Comparison of ENCODE assay signal across 8 mouse cellular contexts in the genomic region with DNA sequence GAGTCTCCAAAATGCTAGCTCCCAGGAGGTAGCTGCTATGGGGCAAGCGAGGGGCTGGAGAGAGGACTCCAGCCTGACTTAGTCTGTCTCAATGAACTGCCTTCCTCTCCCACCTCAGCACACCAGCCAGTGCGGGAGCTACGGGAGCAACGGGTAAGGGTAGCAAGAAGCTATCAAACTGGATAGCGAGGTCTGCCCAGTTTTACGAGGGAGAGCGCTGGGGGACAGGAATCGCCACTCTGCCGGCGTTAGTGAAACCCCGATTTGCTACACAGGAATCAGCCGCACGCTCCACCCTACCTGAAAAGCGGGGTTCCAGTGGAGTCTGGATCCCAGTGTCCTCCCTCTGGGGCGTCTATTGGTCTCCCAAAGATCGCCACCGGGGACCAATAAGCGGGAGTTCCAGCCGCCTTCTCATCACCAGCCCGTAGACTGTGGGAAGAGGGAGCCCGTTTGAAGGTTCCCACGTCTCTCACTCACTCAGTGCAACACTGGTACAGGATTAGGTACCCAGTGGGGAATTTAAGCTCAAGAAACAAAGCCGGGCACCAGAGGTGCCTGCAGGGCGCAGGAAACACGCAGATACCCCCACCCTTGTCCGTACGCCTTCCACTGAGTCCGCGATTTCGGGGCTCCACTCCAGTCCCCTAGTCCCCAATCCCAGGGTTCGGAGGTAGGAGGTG. TPM values are rescaled to one million over a fixed set of nuclear protein-coding genes. Genes with fewer than 3 reads are reported as not detected.
A peak's percentile ranks its signal among the peaks of the same experiment; 100 is the strongest.
DNase-seq lines count a peak whose midpoint lies in the region; ATAC-seq and TF ChIP-seq lines count a peak whose summit lies in the region.

No protein-coding gene starts in this region.

- H3K4me2 ChIP-seq in forebrain, embryonic 15.5 days (replicated peaks): peak overlapping the region; percentile 95
- H3K4me2 ChIP-seq in limb, embryonic 15.5 days: peak overlapping the region; percentile 87
- H3K4me2 ChIP-seq in stomach, embryonic 14.5 days (replicated peaks; ENCODE audit: low read depth, low read length): peak overlapping the region; percentile 99

- no peak for DNase-seq in kidney, adult 2 months
- no peak for DNase-seq in kidney, adult 11 months
- DNase-seq in left cerebral cortex, postnatal 10 days (ENCODE audit: extremely low spot score in 1 of 2, low spot score in 2 of 2): no peak
- no peak for DNase-seq in layer of hippocampus, adult 9-10 months (ENCODE audit: low spot score)

- no peaks in the 10 kb centered on the region for H3K4me1 ChIP-seq in kidney, adult 2 months (ENCODE audit: control insufficient read depth, insufficient read depth, low read length)
- H3K4me1 ChIP-seq in bone marrow macrophage, adult 2 months (ENCODE audit: control insufficient read depth, insufficient read depth, low read length): no peaks in the 10 kb centered on the region
- peaks cover 7% of the 10 kb centered on the region for H3K4me1 ChIP-seq in forebrain, embryonic 15.5 days
- peaks cover 14% of the 10 kb centered on the region for H3K4me1 ChIP-seq in limb, embryonic 15.5 days
- no peaks in the 10 kb centered on the region for H3K4me1 ChIP-seq in stomach, embryonic 14.5 days (ENCODE audit: control insufficient read depth, insufficient read depth, low read length)

- H3K4me3 ChIP-seq in kidney, adult 2 months (ENCODE audit: insufficient read depth, low read depth, low read length): 0 out of 2 replicates have a peak overlapping the region, but pooled peaks have one; percentile 10
- peak overlapping the region; percentile 44 for H3K4me3 ChIP-seq in bone marrow macrophage, adult 2 months (ENCODE audit: insufficient read depth, low read length)
- H3K4me3 ChIP-seq in forebrain, embryonic 15.5 days: peak overlapping the region; percentile 51
- H3K4me3 ChIP-seq in limb, embryonic 15.5 days: peak overlapping the region; percentile 48
- H3K4me3 ChIP-seq in stomach, embryonic 14.5 days (ENCODE audit: low read depth, low read length): peak overlapping the region; percentile 45

- H3K27me3 ChIP-seq in kidney, adult 2 months (replicated peaks; ENCODE audit: control insufficient read depth, insufficient read depth, low read length): 0 out of 2 replicates have a peak, but pooled peaks cover 2% of the 10 kb centered on the region
- peaks cover 3% of the 10 kb centered on the region; the same call in 1 of the 2 replicates for H3K27me3 ChIP-seq in forebrain, embryonic 15.5 days
- peaks cover 13% of the 10 kb centered on the region for H3K27me3 ChIP-seq in limb, embryonic 15.5 days
- H3K27me3 ChIP-seq in stomach, embryonic 14.5 days (ENCODE audit: control insufficient read depth, insufficient read depth, low read length): peaks cover 3% of the 10 kb centered on the region; the same call in 1 of the 2 replicates

- no peaks in the 10 kb centered on the region for H3K36me3 ChIP-seq in kidney, adult 2 months (ENCODE audit: control insufficient read depth, insufficient read depth, low read length)
- no peaks in the 10 kb centered on the region for H3K36me3 ChIP-seq in forebrain, embryonic 15.5 days
- no peaks in the 10 kb centered on the region for H3K36me3 ChIP-seq in limb, embryonic 15.5 days
- H3K36me3 ChIP-seq in stomach, embryonic 14.5 days (ENCODE audit: control insufficient read depth, insufficient read depth, low read length): no peaks in the 10 kb centered on the region

- peak overlapping the region; percentile 58 for H3K9ac ChIP-seq in forebrain, embryonic 15.5 days (replicated peaks)
- H3K9ac ChIP-seq in limb, embryonic 15.5 days: peak overlapping the region; percentile 18; the same call in 1 of the 2 replicates
- 0 out of 2 replicates have a peak overlapping the region, but pooled peaks have one; percentile 21 for H3K9ac ChIP-seq in stomach, embryonic 14.5 days (replicated peaks; ENCODE audit: low read depth, low read length)

- WGBS in kidney, adult 2 months: 2% methylated on average over 31 of the region's 31 CpGs
- WGBS in forebrain, embryonic 15.5 days: under 1% methylated on average over 31 of the region's 31 CpGs
- WGBS in limb, embryonic 15.5 days: under 1% methylated on average over 31 of the region's 31 CpGs
- WGBS in stomach, embryonic 14.5 days: under 1% methylated on average over 31 of the region's 31 CpGs

- no peak overlapping the region for H3K27ac ChIP-seq in kidney, adult 2 months (ENCODE audit: insufficient read depth, low read depth, low read length)
- H3K27ac ChIP-seq in bone marrow macrophage, adult 2 months (ENCODE audit: insufficient read depth, low read depth, low read length): no peak overlapping the region
- H3K27ac ChIP-seq in forebrain, embryonic 15.5 days (replicated peaks): no peak overlapping the region
- H3K27ac ChIP-seq in limb, embryonic 15.5 days: no peak overlapping the region
- H3K27ac ChIP-seq in stomach, embryonic 14.5 days (ENCODE audit: low read length): no peak overlapping the region

- TF ChIP-seq CTCF in kidney, adult 2 months (conservative IDR thresholded peaks at IDR 0.05; ENCODE audit: insufficient read depth, insufficient read length, low read depth, low read length): no peak
- no peak for TF ChIP-seq CTCF in bone marrow macrophage, adult 2 months (IDR thresholded peaks at IDR 0.05; ENCODE audit: low read depth, low read length)

- TF ChIP-seq POLR2A in kidney, adult 2 months (IDR thresholded peaks at IDR 0.05; ENCODE audit: low read depth, low read length): no peak
- no peak for TF ChIP-seq POLR2A in bone marrow macrophage, adult 2 months (IDR thresholded peaks at IDR 0.05; ENCODE audit: borderline replicate concordance, low read depth, low read length)

- ATAC-seq in forebrain, embryonic 15.5 days (replicated peaks): peak; percentile 59
- ATAC-seq in limb, embryonic 15.5 days (ENCODE audit: insufficient number of reproducible peaks, low FRiP score, low TSS enrichment, low read depth): no peak
- ATAC-seq in stomach, embryonic 14.5 days (ENCODE audit: insufficient number of reproducible peaks, insufficient read depth, low FRiP score, low read depth): no peak

- H3K9me3 ChIP-seq in forebrain, embryonic 15.5 days: no peaks in the 10 kb centered on the region
- H3K9me3 ChIP-seq in limb, embryonic 15.5 days: no peaks in the 10 kb centered on the region
- H3K9me3 ChIP-seq in stomach, embryonic 14.5 days (ENCODE audit: control insufficient read depth, low read depth, low read length): no peaks in the 10 kb centered on the region

- intact Hi-C loops in left cerebral cortex, postnatal 10 days (cut with DNase I): loop anchor here (5.0 kb wide), 2 partner anchors 42 to 103 kb away; no protein-coding TSS in a partner anchor

RNA-seq across cellular contexts. Expression of gene Prokr2, which starts 0.6 kb away (rescaled TPM):
- polyA plus RNA-seq in kidney, adult 2 months (2012; rRNA removed): not detected in 2 replicates
- polyA plus RNA-seq in bone marrow macrophage, adult 2 months (2012; ENCODE audit: insufficient read depth, insufficient read length, missing spikeins): not detected in 2 replicates
- polyA plus RNA-seq in forebrain, embryonic 15.5 days (2015; fragmentation: Nextera tagmentation; extraction: Ambion mirVana): 5.0 and 5.1 TPM in 2 replicates
- 2.4 and 4.2 TPM in 2 replicates for polyA plus RNA-seq in limb, embryonic 15.5 days (2015; fragmentation: Nextera tagmentation; extraction: Ambion mirVana)
- 0.38 and 0.50 TPM in 2 replicates for polyA plus RNA-seq in stomach, embryonic 14.5 days (2014; fragmentation: Nextera tagmentation; extraction: Ambion mirVana)
- total RNA-seq in left cerebral cortex, postnatal 10 days (2021): 1 to 10 TPM; 4.2 to 8.8 TPM
